Mouse (Mus musculus): ENCODE data around the gene Unc80.

- TF ChIP-seq POLR2A (IDR thresholded peaks at IDR 0.05; ENCODE audit: extremely low read depth, insufficient read depth, low read length) = no peak
- no peak for TF ChIP-seq CTCF (IDR thresholded peaks at IDR 0.05; ENCODE audit: low read depth, low read length)
Observed at GRCm38 (mm10) chr1:66456580-66456979, 11.6 kb upstream of the Unc80 start.
